Mouse (Mus musculus): Measurements from ENCODE around the gene Zfp748. TPM values are rescaled to one million over a fixed set of nuclear protein-coding genes. Genes with fewer than 3 reads are reported as not detected.

Zfp748 gene
- polyA plus RNA-seq (2015; fragmentation: Nextera tagmentation; extraction: Ambion mirVana), result 13.5 and 16.2 TPM in 2 replicates

DNA sequence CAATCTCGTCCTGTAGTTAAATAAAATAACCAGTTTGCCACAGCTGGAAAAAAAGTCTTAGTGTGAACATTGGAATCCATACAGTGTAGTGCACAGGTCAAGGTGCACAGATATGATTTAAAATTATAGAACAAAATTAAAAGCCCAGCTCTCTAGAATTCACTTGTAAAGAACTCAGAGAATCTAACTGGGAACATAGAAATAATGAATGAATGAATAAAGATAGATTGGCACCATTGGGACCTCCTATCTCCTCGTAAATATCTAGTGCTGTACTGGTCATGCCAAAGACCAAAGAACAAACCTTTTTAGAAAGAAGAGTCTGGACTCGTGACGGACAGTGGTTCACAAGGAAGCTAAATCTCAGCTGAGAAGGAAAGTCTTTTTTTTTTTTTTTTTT lies at the start of gene Zfp748:
Gene Zfp748 (minus strand): TSS at position 101 of the 400 bp plus-strand sequence.
- no peaks in the 10 kb centered on the region for H3K9me3 ChIP-seq
- 82% methylated on average over 4 of the region's 4 CpGs for WGBS

GRCm38 (mm10) chr13:67572591-67573189 lies 19.1 kb upstream of the Zfp748 start:
- no peak overlapping the region for H3K4me2 ChIP-seq
- H3K9ac ChIP-seq, result no peak overlapping the region
- H3K4me3 ChIP-seq, result no peak overlapping the region
- no peaks in the 10 kb centered on the region for H3K27me3 ChIP-seq
- H3K27ac ChIP-seq, result no peak overlapping the region
- H3K36me3 ChIP-seq, result no peaks in the 10 kb centered on the region
- no peaks in the 10 kb centered on the region for H3K9me3 ChIP-seq
- no peaks in the 10 kb centered on the region for H3K4me1 ChIP-seq (replicated peaks)
- ATAC-seq (ENCODE audit: low FRiP score), result no peak
- WGBS, result 75% methylated on average over 5 of the region's 5 CpGs

More for the DNA sequence above, at the start of gene Zfp748:
- Histone ChIP-seq H3K27ac (peak within 1 kb of the TSS; percentile 86), H3K27me3 (no peaks in the 10 kb centered on the region), H3K4me2 (peak within 1 kb of the TSS; percentile 80), H3K4me3 (peak within 1 kb of the TSS; percentile 78), H3K4me1 (replicated peaks) (peaks cover 22% of the 10 kb centered on the region), H3K9ac (peak within 1 kb of the TSS; percentile 85), H3K36me3 (no peaks in the 10 kb centered on the region)
- ATAC-seq (ENCODE audit: low FRiP score), result no peak

- Histone ChIP-seq H3K4me3 (peak overlapping the region; percentile 78), H3K36me3 (no peaks in the 10 kb centered on the region), H3K9ac (peak overlapping the region; percentile 85), H3K27me3 (no peaks in the 10 kb centered on the region), H3K4me2 (peak overlapping the region; percentile 80), H3K4me1 (replicated peaks) (peaks cover 22% of the 10 kb centered on the region), H3K27ac (peak overlapping the region; percentile 86), H3K9me3 (no peaks in the 10 kb centered on the region)
- 2% methylated on average over 44 of the region's 44 CpGs for WGBS
- ATAC-seq (ENCODE audit: low FRiP score), result peak; percentile 99
These were observed 904 bp downstream of the Zfp748 start for GRCm38 (mm10) chr13:67552505-67553346.

GRCm38 (mm10) chr13:67545941-67546340 lies 7.7 kb downstream of the Zfp748 start:
- H3K9ac ChIP-seq, result no peak overlapping the region
- H3K4me2 ChIP-seq, result no peak overlapping the region
- no peak overlapping the region for H3K4me3 ChIP-seq
- peaks cover 4% of the 10 kb centered on the region; the same call in 1 of the 2 replicates for H3K4me1 ChIP-seq (replicated peaks)
- H3K27ac ChIP-seq, result no peak overlapping the region
- ATAC-seq (ENCODE audit: low FRiP score), result no peak
- H3K9me3 ChIP-seq, result no peaks in the 10 kb centered on the region
- 82% methylated on average over 1 of the region's 1 CpGs for WGBS
- H3K27me3 ChIP-seq, result no peaks in the 10 kb centered on the region
- peaks cover 47% of the 10 kb centered on the region for H3K36me3 ChIP-seq

DNA sequence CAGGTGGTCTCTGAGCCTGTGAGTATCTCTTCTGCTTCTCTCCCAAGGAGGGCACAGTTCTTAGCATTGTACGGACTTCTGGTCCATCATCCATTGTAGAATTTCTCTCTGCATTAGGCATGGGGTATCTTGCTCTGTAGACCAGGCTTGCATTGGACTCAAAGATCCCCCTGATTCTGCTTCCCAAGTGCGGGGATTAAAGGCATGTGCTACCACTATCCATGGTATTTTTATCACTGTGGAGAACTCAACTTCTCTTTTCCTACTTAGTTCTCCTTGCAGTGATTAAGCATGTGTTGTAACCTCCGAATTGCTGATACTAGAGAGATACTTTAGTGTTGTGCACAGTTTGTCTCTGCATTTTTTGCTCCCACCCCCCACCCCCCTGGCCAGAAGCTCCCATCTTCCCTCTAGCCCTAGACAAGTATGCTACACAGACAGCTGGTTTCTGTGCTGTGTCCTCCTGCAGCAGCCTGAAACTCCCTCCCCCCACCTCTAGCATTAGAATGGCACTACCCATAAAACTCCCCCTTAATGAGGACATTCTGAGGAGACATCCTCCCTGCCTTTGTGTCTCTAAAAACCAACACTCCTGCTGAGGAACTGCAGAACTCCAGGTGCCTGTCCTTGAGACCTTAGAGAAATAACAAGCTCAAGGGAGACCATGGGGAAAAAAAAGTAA lies 26.4 kb downstream of the Zfp748 start:
- H3K4me1 ChIP-seq (replicated peaks), result peaks cover 24% of the 10 kb centered on the region
- H3K36me3 ChIP-seq, result no peaks in the 10 kb centered on the region
- H3K9ac ChIP-seq, result no peak overlapping the region
- no peak overlapping the region for H3K4me2 ChIP-seq
- H3K9me3 ChIP-seq, result no peaks in the 10 kb centered on the region
- H3K27ac ChIP-seq, result no peak overlapping the region
- H3K4me3 ChIP-seq, result no peak overlapping the region
- H3K27me3 ChIP-seq, result no peaks in the 10 kb centered on the region
- no peak for ATAC-seq (ENCODE audit: low FRiP score)
- WGBS, result 77% methylated on average over 3 of the region's 3 CpGs

DNA sequence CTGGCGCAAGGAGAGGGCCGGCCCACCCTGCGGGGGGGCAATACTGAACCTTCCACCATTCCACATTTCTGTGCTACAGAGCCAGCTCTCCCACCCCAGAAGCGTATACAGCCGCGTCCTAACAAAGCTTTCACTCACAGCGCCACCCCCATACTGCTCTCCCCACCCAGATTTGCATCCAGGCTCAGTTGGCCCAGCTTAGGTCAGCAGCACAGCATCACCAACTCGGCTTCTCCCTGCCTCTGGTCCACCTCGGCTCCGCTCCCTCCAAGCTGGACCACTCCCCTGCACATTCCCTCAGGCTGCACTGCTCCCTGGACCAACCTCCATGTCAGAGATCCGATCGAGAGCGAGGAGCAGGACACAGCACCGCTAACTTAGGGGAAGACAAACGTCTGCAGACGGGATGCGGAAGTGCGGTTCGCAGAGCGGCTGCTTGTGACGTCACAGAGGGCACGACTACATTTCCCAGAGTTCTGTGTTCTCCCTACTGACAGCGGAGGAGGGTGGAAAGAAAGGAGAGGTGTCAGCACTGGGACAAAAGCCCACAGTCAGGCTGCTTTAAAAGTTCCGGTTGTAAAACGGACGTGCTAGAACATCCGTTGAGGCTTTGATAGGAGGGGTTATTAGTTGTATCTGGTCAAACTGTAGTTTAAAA lies 27.7 kb downstream of the Zfp748 start, which contains the start of the genes Gm26965 and Zfp87:
Gene Gm26965 (minus strand): TSS at position 399 of the 658 bp plus-strand sequence.
Gene Zfp87 (minus strand): TSS at position 425 of the 658 bp plus-strand sequence.
- Histone ChIP-seq H3K27ac (peak within 1 kb of the TSS; percentile 87), H3K4me1 (replicated peaks) (peaks cover 24% of the 10 kb centered on the region), H3K9ac (peak within 1 kb of the TSS; percentile 89), H3K36me3 (peaks cover 11% of the 10 kb centered on the region), H3K4me2 (peak within 1 kb of the TSS; percentile 93), H3K4me3 (peak within 1 kb of the TSS; percentile 83), H3K27me3 (no peaks in the 10 kb centered on the region), H3K9me3 (no peaks in the 10 kb centered on the region)
- 0% methylated on average over 27 of the region's 27 CpGs for WGBS
- ATAC-seq (ENCODE audit: low FRiP score), result peak; percentile 99

GRCm38 (mm10) chr13:67500908-67501307 lies 52.7 kb downstream of the Zfp748 start:
- Histone ChIP-seq H3K9ac (no peak overlapping the region), H3K27me3 (0 out of 2 replicates have a peak, but pooled peaks cover 2% of the 10 kb centered on the region), H3K9me3 (no peaks in the 10 kb centered on the region), H3K4me2 (no peak overlapping the region), H3K27ac (no peak overlapping the region), H3K36me3 (peaks cover 3% of the 10 kb centered on the region), H3K4me1 (replicated peaks) (peaks cover 10% of the 10 kb centered on the region), H3K4me3 (no peak overlapping the region)
- WGBS, result 73% methylated on average over 1 of the region's 1 CpGs
- peak; percentile 59 for ATAC-seq (ENCODE audit: low FRiP score)

DNA sequence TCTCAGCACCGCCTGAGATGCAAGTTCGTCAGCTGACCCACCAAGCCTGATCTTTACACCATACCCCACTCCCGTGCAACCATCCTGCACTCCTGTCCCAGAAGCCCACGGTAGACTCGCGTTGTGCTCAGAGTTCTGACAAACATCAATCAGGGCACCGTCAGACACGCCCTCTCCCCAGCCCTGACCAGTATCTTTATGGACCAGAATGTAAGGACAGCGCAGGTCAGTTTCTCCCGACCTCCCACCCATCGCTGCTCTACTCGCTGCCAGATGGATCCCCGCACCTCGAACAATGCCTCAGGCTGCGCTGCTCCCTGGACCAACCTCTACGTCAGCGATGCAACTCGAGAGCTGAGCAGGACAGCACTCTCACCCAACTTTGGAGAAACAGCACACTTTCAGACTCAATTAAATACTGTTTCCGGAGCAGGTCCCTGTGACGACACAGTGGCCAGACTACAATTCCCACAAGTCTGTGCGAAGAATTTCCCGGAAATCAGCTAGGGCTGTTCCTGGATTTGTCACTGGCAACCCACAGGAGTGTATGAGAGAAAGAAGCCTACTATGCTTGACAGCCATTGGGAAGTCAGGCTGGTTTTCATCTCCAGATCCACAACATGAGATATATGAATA lies 53.4 kb downstream of the Zfp748 start, which contains the start of gene Zfp58:
Gene Zfp58 (minus strand): TSS at position 472 of the 636 bp plus-strand sequence.
- Histone ChIP-seq H3K4me2 (peak within 1 kb of the TSS; percentile 83), H3K27ac (no peak within 1 kb of the TSS), H3K4me3 (peak within 1 kb of the TSS; percentile 81), H3K36me3 (peaks cover 9% of the 10 kb centered on the region), H3K4me1 (replicated peaks) (peaks cover 10% of the 10 kb centered on the region), H3K9ac (peak within 1 kb of the TSS; percentile 77), H3K27me3 (0 out of 2 replicates have a peak, but pooled peaks cover 2% of the 10 kb centered on the region), H3K9me3 (peaks cover under 1% of the 10 kb centered on the region; the same call in 1 of the 2 replicates)
- 1% methylated on average over 22 of the region's 22 CpGs for WGBS
- ATAC-seq (ENCODE audit: low FRiP score), result peak; percentile 98

GRCm38 (mm10) chr13:67495631-67496030 lies 58.0 kb downstream of the Zfp748 start:
- Histone ChIP-seq H3K36me3 (peaks cover 52% of the 10 kb centered on the region), H3K4me3 (no peak overlapping the region), H3K27ac (no peak overlapping the region), H3K4me2 (no peak overlapping the region), H3K9ac (no peak overlapping the region), H3K27me3 (no peaks in the 10 kb centered on the region), H3K4me1 (replicated peaks) (peaks cover 10% of the 10 kb centered on the region), H3K9me3 (peaks cover 19% of the 10 kb centered on the region)
- ATAC-seq (ENCODE audit: low FRiP score), result no peak
- 100% methylated on average over 1 of the region's 1 CpGs for WGBS
